Mouse (Mus musculus) liver, postnatal 0 days (tissue): ENCODE results near the gene Slc35f6.

Source experiments
- CTCF ChIP-seq: sonication (generic); IDR thresholded peaks from 2 replicates; pipeline ENCODE4 v1.5.1; 2016; ENCODE audit warnings: antibody characterized with exemption, low read depth
- EP300 ChIP-seq: IDR thresholded peaks from 2 replicates; pipeline ENCODE4 v1.6.1; 2016; ENCODE audit warnings: antibody characterized with exemption, low read depth, mild to moderate bottlenecking

DNA sequence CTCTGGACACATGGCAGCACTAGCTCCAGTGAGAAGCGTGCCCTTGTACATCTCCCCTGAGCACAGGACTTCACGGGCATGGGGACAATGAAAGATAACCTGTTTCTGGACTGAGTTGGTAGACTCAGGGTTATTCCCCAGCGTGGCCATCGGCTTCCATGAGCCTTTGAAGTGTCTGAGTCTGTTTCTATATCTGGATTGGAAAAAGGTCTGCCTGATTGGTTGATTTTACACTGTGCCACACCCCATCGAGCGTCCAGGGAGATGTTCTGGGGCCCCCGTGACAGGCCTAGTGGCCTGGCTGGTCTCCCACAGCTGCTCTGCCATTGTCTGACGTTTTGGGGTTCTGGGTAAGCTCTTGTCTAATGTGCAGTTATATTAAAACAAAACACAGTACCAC is 7.3 kb downstream of the Slc35f6 start:
- no peak for TF ChIP-seq CTCF
- no peak for TF ChIP-seq EP300
